Mouse (Mus musculus) liver, embryonic 11.5 days (tissue): Measurements from ENCODE around the gene Ppp1cb. TPM values are rescaled to one million over a fixed set of nuclear protein-coding genes. Genes with fewer than 3 reads are reported as not detected.

ENCODE experiments used
- ATAC-seq: fragments of 200-750 bp; cut with Nextera tagmentation; replicated peaks from 2 replicates; pipeline ENCODE4 v1.8.0; 2017; ENCODE audit warnings: moderate number of reproducible peaks, mild to moderate bottlenecking, moderate TSS enrichment, moderate library complexity; ENCODE audit not compliant: low FRiP score
- DNase-seq: peaks from one replicate; pipeline ENCODE4 v3.0.0-alpha.2; 2017; ENCODE audit warnings: low spot score
- H3K27ac ChIP-seq: fragments of 300-500 bp; sonication (generic); 2 replicates; pipeline ENCODE4 v1.5.1; 2014; ENCODE audit warnings: mild to moderate bottlenecking, low read depth, low read length, control low read depth
- H3K27me3 ChIP-seq: fragments of 300-500 bp; sonication (generic); replicated peaks from 2 replicates; pipeline ENCODE4 v1.6.1; 2014; ENCODE audit warnings: low read length, mixed read lengths; ENCODE audit not compliant: control insufficient read depth, insufficient read depth
- H3K36me3 ChIP-seq: fragments of 300-500 bp; sonication (generic); 2 replicates; pipeline ENCODE4 v1.6.1; 2014; ENCODE audit warnings: mild to moderate bottlenecking, low read length, moderate library complexity, mixed read lengths; ENCODE audit not compliant: control insufficient read depth, insufficient read depth
- H3K4me1 ChIP-seq: fragments of 300-500 bp; sonication (generic); replicated peaks from 2 replicates; pipeline ENCODE4 v1.6.1; 2014; ENCODE audit warnings: low read length, mixed read lengths; ENCODE audit not compliant: control insufficient read depth, insufficient read depth
- H3K4me2 ChIP-seq: fragments of 300-500 bp; sonication (generic); 2 replicates; pipeline ENCODE4 v1.6.1; 2014; ENCODE audit warnings: mild to moderate bottlenecking, control low read depth, moderate library complexity
- H3K4me3 ChIP-seq: fragments of 300-500 bp; sonication (generic); 2 replicates; pipeline ENCODE4 v1.5.1; 2014; ENCODE audit warnings: low read depth, low read length, control low read depth
- H3K9ac ChIP-seq: fragments of 300-500 bp; sonication (generic); 2 replicates; pipeline ENCODE4 v1.6.1; 2014; ENCODE audit warnings: low read depth, low read length, control low read depth
- H3K9me3 ChIP-seq: fragments of 300-500 bp; sonication (generic); 2 replicates; pipeline ENCODE4 v1.6.1; 2016; ENCODE audit warnings: low read length, inconsistent platforms, mixed read lengths; ENCODE audit not compliant: control insufficient read depth
- WGBS: fragments of 180-500 bp; shearing (Covaris S2); extraction: QIAGEN DNeasy Blood & Tissue Kit; methylation state at CpG from one replicate; pipeline ENCODE4 v1.1.7; 2014; 5-methylcytosine and 5-hydroxymethylcytosine counted together
- polyA plus RNA-seq: library from polyadenylated mRNA; unstranded; fragments of >200 nt; fragmentation: Nextera tagmentation; extraction: Ambion mirVana; gene quantifications from 2 replicates; pipeline ENCODE4 v1.2.1, GENCODE M21; 2014

The Ppp1cb gene
- polyA plus RNA-seq, 1 experiment from 2014 or later = 143 TPM

DNA sequence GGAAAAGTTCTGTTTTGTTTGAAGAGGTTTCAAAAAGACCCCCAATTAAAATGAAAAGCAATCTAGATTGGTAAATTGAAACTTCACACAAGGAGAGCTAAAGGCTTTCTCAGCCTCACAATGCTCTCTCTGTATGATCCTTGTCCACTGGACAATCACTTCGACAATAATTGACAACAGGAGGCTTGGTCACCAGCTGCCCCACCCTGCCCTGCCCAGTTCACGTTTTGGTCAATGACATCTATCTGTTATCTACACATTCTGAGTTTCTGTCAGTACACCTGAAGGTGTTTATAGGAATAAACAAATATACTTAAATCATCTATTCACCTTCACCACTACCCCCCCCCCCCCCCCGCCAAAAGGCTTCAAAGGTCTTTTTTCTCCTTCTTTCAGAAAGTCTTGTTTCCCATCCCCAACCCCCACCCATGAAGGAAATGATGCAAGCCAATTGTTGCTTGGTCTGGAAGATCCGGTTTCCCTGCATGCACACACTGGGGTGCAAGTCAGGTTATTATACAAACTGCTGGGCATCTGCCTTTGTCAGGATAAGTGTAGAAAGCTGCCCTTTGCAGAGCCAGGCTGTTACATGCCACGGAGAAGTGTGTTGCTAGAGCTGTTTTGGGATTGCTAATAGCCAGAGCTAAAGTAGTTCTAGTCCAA, 20.6 kb upstream of the Ppp1cb start:
- H3K27ac ChIP-seq = no peak overlapping the region

DNA sequence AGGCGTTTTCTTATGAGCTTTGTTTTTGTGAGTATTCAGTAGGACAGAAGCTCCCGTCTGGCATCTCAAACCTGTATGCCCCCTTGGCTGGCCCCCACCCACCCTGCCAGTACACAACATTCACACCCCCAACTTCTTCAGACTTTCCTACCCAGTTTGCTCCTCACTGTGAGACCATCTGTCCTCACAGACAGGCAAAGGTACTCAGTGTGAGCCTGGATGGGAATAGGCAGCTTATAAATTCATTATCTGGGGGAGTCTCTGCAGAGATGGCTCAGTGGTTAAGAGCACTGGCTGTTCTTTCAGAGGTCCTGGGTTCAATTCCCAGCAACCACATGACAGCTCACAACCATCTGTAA, 20.1 kb upstream of the Ppp1cb start:
- no peak overlapping the region for H3K4me2 ChIP-seq
- DNase-seq (no peak), ATAC-seq (no peak)
- H3K36me3 ChIP-seq = no peaks in the 10 kb centered on the region
- H3K27ac ChIP-seq = no peak overlapping the region
- H3K27me3 ChIP-seq = no peaks in the 10 kb centered on the region
- no peaks in the 10 kb centered on the region for H3K4me1 ChIP-seq
- 78% methylated on average over 2 of the region's 2 CpGs for WGBS
- H3K9me3 ChIP-seq = no peaks in the 10 kb centered on the region
- H3K4me3 ChIP-seq = no peak overlapping the region
- H3K9ac ChIP-seq = no peak overlapping the region

More for the DNA sequence above, 20.6 kb upstream of the Ppp1cb start:
- ATAC-seq = no peak
- no peak for DNase-seq
- no peaks in the 10 kb centered on the region for H3K9me3 ChIP-seq
- H3K4me2 ChIP-seq = no peak overlapping the region
- H3K36me3 ChIP-seq = no peaks in the 10 kb centered on the region
- H3K9ac ChIP-seq = no peak overlapping the region
- WGBS = 45% methylated on average over 5 of the region's 5 CpGs
- H3K4me1 ChIP-seq = no peaks in the 10 kb centered on the region
- no peak overlapping the region for H3K4me3 ChIP-seq
- H3K27me3 ChIP-seq = no peaks in the 10 kb centered on the region

DNA sequence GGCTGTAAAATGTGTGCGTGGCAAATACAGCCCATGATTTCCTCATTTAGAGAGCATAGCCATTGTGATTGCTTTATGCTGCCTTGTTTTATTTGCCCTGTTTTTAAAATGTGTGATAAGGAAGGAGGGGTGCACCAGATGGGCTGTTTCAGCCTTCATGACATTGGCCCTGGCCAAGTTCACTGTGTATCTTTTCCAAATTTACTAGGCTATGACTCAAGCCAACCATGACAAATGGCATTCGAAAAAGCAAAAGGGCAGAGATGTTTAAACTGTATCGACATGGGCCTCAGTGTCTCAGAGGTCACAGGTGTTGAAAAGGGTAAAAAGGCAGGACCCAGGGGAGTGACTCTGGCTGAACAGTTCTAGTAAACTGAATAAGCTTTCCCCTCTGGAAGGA, 17.3 kb upstream of the Ppp1cb start:
- H3K4me2 ChIP-seq = no peak overlapping the region
- no peak overlapping the region for H3K27ac ChIP-seq
- H3K4me1 ChIP-seq = no peaks in the 10 kb centered on the region
- ATAC-seq = no peak
- H3K9ac ChIP-seq = no peak overlapping the region
- H3K36me3 ChIP-seq = no peaks in the 10 kb centered on the region
- no peak for DNase-seq
- no peaks in the 10 kb centered on the region for H3K27me3 ChIP-seq
- no peak overlapping the region for H3K4me3 ChIP-seq
- no peaks in the 10 kb centered on the region for H3K9me3 ChIP-seq
- 73% methylated on average over 3 of the region's 3 CpGs for WGBS

DNA sequence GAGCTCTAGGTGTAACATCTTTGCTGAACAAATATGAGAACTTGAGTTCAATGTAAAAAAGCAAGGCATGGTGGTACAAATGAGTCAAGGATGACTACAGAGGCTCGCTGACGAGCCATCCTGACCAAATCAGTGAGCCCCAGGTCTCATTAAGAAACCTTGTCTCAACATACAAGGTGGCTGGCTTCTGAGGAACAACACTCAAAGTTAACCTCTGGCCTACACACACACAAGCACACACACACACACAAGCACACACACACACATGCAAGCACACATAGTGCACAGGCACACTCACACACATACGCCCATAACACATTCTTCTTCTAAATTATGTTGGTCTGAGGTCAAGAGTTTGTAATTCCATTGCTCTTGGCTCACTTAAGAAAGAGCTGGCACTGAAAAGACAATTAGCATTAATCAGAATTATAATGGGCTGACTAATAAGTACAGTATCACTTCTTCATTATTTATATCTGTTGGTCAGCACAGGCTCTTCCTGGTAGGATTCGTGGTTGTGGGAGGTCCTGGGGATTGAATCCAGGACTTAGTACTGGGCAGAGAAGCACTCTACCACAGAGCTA, 16.6 kb upstream of the Ppp1cb start:
- Histone ChIP-seq H3K36me3 (no peaks in the 10 kb centered on the region), H3K4me3 (no peak overlapping the region), H3K9ac (no peak overlapping the region), H3K27me3 (no peaks in the 10 kb centered on the region), H3K27ac (no peak overlapping the region), H3K9me3 (no peaks in the 10 kb centered on the region), H3K4me2 (no peak overlapping the region), H3K4me1 (no peaks in the 10 kb centered on the region)
- ATAC-seq (no peak), DNase-seq (no peak)
- WGBS = 82% methylated on average over 4 of the region's 4 CpGs

DNA sequence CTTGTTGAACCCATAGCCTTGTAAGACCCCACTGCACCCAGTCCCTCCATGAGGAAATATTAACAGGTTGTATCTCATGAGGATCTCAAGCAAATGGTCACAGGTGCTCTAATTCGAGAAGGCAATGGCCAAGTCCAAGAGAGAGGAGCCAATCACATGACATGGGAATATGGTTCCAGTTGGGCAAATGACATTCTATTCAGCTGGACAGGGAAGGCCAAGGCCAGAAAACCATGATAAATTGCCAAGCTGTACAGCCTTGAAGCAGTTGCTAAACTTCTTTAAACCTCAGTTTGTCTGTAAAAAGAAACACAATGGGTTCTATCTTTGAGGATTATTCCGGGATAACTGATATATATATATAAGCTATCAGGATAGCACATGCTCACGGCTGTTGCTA, 14.7 kb upstream of the Ppp1cb start:
- no peak overlapping the region for H3K9ac ChIP-seq
- no peak overlapping the region for H3K27ac ChIP-seq
- no peaks in the 10 kb centered on the region for H3K4me1 ChIP-seq
- DNase-seq (no peak), ATAC-seq (no peak)
- 78% methylated on average over 3 of the region's 3 CpGs for WGBS
- H3K4me2 ChIP-seq = no peak overlapping the region
- H3K36me3 ChIP-seq = no peaks in the 10 kb centered on the region
- H3K27me3 ChIP-seq = no peaks in the 10 kb centered on the region
- no peak overlapping the region for H3K4me3 ChIP-seq
- no peaks in the 10 kb centered on the region for H3K9me3 ChIP-seq

DNA sequence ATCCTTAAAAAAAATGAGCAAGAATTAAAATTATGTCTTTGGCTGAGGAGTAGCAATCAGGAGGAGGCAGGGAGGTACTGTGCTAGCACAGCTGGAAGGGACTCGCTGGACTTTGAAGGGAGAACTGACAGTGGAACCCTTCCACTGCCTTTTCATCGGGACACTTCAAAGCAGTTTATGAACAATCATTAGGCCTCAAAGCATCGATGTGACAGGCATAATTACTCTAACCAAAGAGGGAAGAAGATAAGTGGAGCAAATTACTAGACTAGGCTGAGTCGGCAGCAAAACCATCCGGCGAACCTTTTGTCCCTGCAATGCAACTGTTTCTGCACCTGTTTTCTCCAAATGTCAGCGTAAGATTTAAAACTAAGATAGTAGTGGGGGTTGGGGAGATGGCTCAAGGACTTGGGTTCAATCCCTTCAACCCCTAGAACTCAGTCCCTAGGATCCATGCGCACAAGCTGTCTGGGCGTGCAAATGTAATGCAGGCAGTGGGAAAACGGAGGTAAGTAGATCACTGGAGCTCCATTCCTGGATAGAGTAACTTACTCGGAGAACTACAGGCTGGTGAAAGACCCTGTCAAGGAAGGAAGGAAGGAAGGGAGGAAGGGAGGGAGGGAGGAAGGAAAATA, 13.2 kb upstream of the Ppp1cb start:
- H3K36me3 ChIP-seq = no peaks in the 10 kb centered on the region
- H3K4me3 ChIP-seq = no peak overlapping the region
- no peaks in the 10 kb centered on the region for H3K9me3 ChIP-seq
- H3K27me3 ChIP-seq = no peaks in the 10 kb centered on the region
- ATAC-seq (no peak), DNase-seq (no peak)
- 70% methylated on average over 11 of the region's 11 CpGs for WGBS
- H3K4me2 ChIP-seq = no peak overlapping the region
- H3K4me1 ChIP-seq = no peaks in the 10 kb centered on the region
- H3K9ac ChIP-seq = no peak overlapping the region
- no peak overlapping the region for H3K27ac ChIP-seq

DNA sequence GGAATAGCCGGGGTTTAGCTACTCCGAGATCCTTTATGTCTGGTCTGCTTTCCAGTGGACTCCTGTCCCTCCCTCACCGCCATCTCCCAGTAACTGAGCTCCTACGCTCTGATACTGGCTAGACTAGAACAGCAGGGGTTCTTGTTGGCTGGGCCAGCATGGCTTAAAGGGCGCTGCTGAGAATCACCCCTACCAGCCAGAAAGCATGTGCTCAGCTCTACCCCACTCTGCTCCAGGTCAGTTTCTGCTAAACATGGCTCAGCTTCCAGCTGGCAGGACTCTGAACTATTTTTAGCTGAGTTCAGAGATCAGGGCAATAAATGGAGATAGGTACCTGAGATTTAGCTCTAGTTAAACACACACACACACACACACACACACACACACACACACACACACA, 12.2 kb upstream of the Ppp1cb start:
- H3K4me1 ChIP-seq = no peaks in the 10 kb centered on the region
- no peak overlapping the region for H3K27ac ChIP-seq
- WGBS = 58% methylated on average over 5 of the region's 5 CpGs
- DNase-seq = no peak
- H3K27me3 ChIP-seq = no peaks in the 10 kb centered on the region
- ATAC-seq = no peak
- no peak overlapping the region for H3K4me2 ChIP-seq
- no peaks in the 10 kb centered on the region for H3K9me3 ChIP-seq
- no peak overlapping the region for H3K9ac ChIP-seq
- H3K4me3 ChIP-seq = no peak overlapping the region
- no peaks in the 10 kb centered on the region for H3K36me3 ChIP-seq

DNA sequence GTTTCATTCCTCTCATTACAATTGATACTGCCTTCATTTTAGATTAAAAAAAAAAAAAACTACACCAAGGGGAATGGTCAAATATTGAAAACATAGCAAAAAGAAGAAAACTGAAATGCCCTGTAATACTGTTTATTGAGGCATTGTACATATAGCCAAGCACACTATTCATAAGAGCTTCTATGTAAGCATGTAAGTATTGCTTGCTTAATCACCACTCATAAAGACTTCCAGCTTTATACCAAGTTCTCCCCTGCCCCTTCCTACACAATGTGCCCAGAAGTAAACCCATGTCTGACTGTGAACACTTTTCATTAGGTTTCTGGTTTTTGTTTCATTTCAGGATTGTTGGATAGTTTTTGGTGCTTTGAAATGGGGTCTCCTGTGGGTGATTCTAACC, 11.8 kb upstream of the Ppp1cb start:
- H3K4me1 ChIP-seq = no peaks in the 10 kb centered on the region
- no peak overlapping the region for H3K9ac ChIP-seq
- H3K4me2 ChIP-seq = no peak overlapping the region
- H3K9me3 ChIP-seq = no peaks in the 10 kb centered on the region
- ATAC-seq (no peak), DNase-seq (no peak)
- no peaks in the 10 kb centered on the region for H3K27me3 ChIP-seq
- H3K36me3 ChIP-seq = no peaks in the 10 kb centered on the region
- H3K4me3 ChIP-seq = no peak overlapping the region
- no peak overlapping the region for H3K27ac ChIP-seq
